Mouse (Mus musculus): ENCODE measurements around the gene Fgf14. TPM values are rescaled to one million over a fixed set of nuclear protein-coding genes. Genes with fewer than 3 reads are reported as not detected.
A peak's percentile ranks its signal among the peaks of the same experiment; 100 is the strongest.
"Not testable (repeated sequence)": the region's sequence is repeated elsewhere in the genome, so short reads cannot be mapped to it uniquely, and the experiment has no call there.

Fgf14 gene
- polyA plus RNA-seq, 1 experiment from 2014 or later, result 1.2 TPM

DNA sequence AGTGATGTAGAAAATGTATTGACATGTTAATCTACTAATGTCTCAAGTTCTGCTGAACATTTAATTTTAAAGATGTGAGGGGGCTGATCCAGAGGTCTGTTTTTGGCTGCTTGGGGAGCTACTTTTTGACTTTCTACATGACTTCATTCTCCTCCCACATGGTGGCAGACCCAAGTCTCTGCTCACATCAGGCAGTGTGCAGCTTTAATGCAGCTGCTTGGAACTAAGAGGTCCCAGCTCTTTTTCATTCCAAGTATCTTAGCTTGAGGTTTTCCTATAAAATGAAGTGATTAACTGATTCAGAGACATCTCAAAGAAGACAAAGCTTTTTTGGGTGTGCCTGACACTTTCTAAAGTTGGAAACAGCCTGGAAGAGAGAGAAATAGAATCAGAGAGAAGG lies 232.1 kb downstream of the Fgf14 start:
- no peaks in the 10 kb centered on the region for H3K36me3 ChIP-seq (ENCODE audit: control insufficient read depth, insufficient read depth, low read length)
- no peak overlapping the region for H3K4me2 ChIP-seq (replicated peaks; ENCODE audit: low read depth, low read length)
- ATAC-seq (ENCODE audit: insufficient number of reproducible peaks, insufficient read depth, low FRiP score, low read depth), result no peak
- no peak overlapping the region for H3K27ac ChIP-seq (ENCODE audit: low read length)
- no peak overlapping the region for H3K9ac ChIP-seq (replicated peaks; ENCODE audit: low read depth, low read length)
- H3K4me1 ChIP-seq (ENCODE audit: control insufficient read depth, insufficient read depth, low read length), result no peaks in the 10 kb centered on the region
- no peaks in the 10 kb centered on the region for H3K27me3 ChIP-seq (ENCODE audit: control insufficient read depth, insufficient read depth, low read length)
- H3K4me3 ChIP-seq (ENCODE audit: low read depth, low read length), result no peak overlapping the region
- H3K9me3 ChIP-seq (ENCODE audit: control insufficient read depth, low read depth, low read length), result no peaks in the 10 kb centered on the region

- not testable (repeated sequence) for H3K27ac ChIP-seq (ENCODE audit: low read length); H3K4me2 ChIP-seq (replicated peaks; ENCODE audit: low read depth, low read length); H3K36me3 ChIP-seq (ENCODE audit: control insufficient read depth, insufficient read depth, low read length); H3K27me3 ChIP-seq (ENCODE audit: control insufficient read depth, insufficient read depth, low read length); H3K9ac ChIP-seq (replicated peaks; ENCODE audit: low read depth, low read length); H3K4me1 ChIP-seq (ENCODE audit: control insufficient read depth, insufficient read depth, low read length); H3K9me3 ChIP-seq (ENCODE audit: control insufficient read depth, low read depth, low read length); H3K4me3 ChIP-seq (ENCODE audit: low read depth, low read length)
- peak; percentile 80 for ATAC-seq (ENCODE audit: insufficient number of reproducible peaks, insufficient read depth, low FRiP score, low read depth)
- 27% methylated on average over 3 of the region's 3 CpGs for WGBS
These were observed 237.6 kb downstream of the Fgf14 start for GRCm38 (mm10) chr14:124439298-124439697.

DNA sequence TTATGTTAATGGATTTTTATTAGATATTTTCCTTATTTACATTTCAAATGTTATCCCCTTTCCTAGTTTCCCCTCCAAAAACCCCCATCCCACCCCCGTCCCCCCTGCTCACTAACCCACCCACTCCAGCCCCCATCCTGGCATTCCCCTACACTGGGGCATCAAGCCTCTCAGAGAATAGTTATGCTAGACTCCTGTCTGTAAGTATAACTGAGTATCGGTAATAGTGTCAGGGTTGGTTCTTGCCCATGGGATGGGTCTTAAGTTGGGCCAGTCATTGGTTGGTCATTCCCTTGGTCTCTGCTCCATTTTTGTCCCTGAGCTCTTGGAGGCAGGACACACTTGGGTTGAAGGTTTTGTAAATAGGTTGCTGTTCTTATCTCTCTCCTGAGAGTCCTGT lies 265.0 kb downstream of the Fgf14 start:
- Histone ChIP-seq H3K36me3 (ENCODE audit: control insufficient read depth, insufficient read depth, low read length) (no peaks in the 10 kb centered on the region), H3K9ac (replicated peaks; ENCODE audit: low read depth, low read length) (no peak overlapping the region), H3K27ac (ENCODE audit: low read length) (no peak overlapping the region), H3K4me3 (ENCODE audit: low read depth, low read length) (no peak overlapping the region), H3K27me3 (ENCODE audit: control insufficient read depth, insufficient read depth, low read length) (no peaks in the 10 kb centered on the region), H3K4me1 (ENCODE audit: control insufficient read depth, insufficient read depth, low read length) (no peaks in the 10 kb centered on the region), H3K4me2 (replicated peaks; ENCODE audit: low read depth, low read length) (no peak overlapping the region), H3K9me3 (ENCODE audit: control insufficient read depth, low read depth, low read length) (no peaks in the 10 kb centered on the region)
- 70% methylated on average over 2 of the region's 2 CpGs for WGBS
- no peak for ATAC-seq (ENCODE audit: insufficient number of reproducible peaks, insufficient read depth, low FRiP score, low read depth)

- 0% methylated on average over 1 of the region's 1 CpGs for WGBS
- Histone ChIP-seq H3K4me3 (ENCODE audit: low read depth, low read length) (no peak overlapping the region), H3K27ac (ENCODE audit: low read length) (no peak overlapping the region), H3K27me3 (ENCODE audit: control insufficient read depth, insufficient read depth, low read length) (no peaks in the 10 kb centered on the region), H3K9ac (replicated peaks; ENCODE audit: low read depth, low read length) (no peak overlapping the region), H3K9me3 (ENCODE audit: control insufficient read depth, low read depth, low read length) (no peaks in the 10 kb centered on the region), H3K36me3 (ENCODE audit: control insufficient read depth, insufficient read depth, low read length) (no peaks in the 10 kb centered on the region), H3K4me1 (ENCODE audit: control insufficient read depth, insufficient read depth, low read length) (no peaks in the 10 kb centered on the region), H3K4me2 (replicated peaks; ENCODE audit: low read depth, low read length) (no peak overlapping the region)
- no peak for ATAC-seq (ENCODE audit: insufficient number of reproducible peaks, insufficient read depth, low FRiP score, low read depth)
These were observed 266.0 kb downstream of the Fgf14 start for GRCm38 (mm10) chr14:124410945-124411344.

DNA sequence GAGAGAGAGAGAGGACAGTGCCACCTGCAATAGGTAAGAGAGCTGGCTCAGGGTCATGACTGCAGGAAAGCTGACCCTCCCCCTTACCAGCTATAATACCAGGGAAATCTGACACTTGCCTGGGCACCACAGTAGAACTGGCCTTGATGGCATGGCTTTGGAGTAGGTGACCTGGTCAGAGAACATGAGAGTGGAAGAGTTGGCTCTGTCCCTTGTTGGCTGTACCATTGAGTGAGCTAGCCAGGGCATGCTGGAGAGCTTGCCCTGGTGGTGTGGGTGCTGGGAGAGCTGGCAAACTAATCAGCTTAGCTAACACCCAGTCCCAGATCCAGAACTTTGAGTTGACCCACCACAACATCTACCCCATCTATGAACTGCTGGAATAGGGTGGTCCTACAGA lies 348.5 kb downstream of the Fgf14 start:
- Histone ChIP-seq H3K27me3 (ENCODE audit: control insufficient read depth, insufficient read depth, low read length) (no peaks in the 10 kb centered on the region), H3K4me2 (replicated peaks; ENCODE audit: low read depth, low read length) (no peak overlapping the region), H3K4me3 (ENCODE audit: low read depth, low read length) (no peak overlapping the region), H3K4me1 (ENCODE audit: control insufficient read depth, insufficient read depth, low read length) (no peaks in the 10 kb centered on the region), H3K27ac (ENCODE audit: low read length) (no peak overlapping the region), H3K9me3 (ENCODE audit: control insufficient read depth, low read depth, low read length) (no peaks in the 10 kb centered on the region), H3K9ac (replicated peaks; ENCODE audit: low read depth, low read length) (no peak overlapping the region), H3K36me3 (ENCODE audit: control insufficient read depth, insufficient read depth, low read length) (no peaks in the 10 kb centered on the region)
- ATAC-seq (ENCODE audit: insufficient number of reproducible peaks, insufficient read depth, low FRiP score, low read depth), result no peak

DNA sequence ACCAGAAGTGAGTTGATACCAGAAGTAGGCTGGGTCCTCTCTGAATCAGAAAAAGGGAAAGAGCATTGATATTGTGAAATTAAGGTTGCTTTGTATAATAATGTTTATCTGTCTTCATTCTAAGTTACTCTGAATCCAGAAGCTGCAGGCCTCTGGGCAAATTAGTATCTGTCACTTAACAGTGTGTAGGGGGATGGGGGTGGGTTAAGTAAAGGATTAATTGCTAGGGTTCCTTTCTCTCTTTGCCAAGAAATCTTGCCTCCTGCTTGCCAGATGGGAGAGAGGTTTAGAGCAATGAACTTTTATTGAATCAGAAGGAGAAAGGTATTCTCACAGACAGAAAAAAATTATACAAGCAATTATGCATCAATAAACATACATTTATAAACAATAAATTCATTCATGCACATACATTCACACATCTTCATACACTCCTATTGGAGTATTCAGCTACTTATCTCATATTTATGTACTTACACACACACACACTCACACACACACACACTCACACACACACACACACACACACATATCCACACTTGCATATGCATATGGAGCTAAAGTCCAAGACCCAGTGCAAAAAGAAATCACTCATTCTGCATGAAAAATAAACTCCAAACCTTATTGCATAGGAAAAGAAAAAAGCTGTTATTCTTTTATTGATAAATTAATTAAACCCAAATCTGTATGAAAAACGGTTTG lies 357.8 kb downstream of the Fgf14 start:
- 64% methylated on average over 1 of the region's 1 CpGs for WGBS
- Histone ChIP-seq H3K9ac (replicated peaks; ENCODE audit: low read depth, low read length) (no peak overlapping the region), H3K4me2 (replicated peaks; ENCODE audit: low read depth, low read length) (no peak overlapping the region), H3K36me3 (ENCODE audit: control insufficient read depth, insufficient read depth, low read length) (no peaks in the 10 kb centered on the region), H3K27me3 (ENCODE audit: control insufficient read depth, insufficient read depth, low read length) (no peaks in the 10 kb centered on the region), H3K9me3 (ENCODE audit: control insufficient read depth, low read depth, low read length) (no peaks in the 10 kb centered on the region), H3K4me1 (ENCODE audit: control insufficient read depth, insufficient read depth, low read length) (no peaks in the 10 kb centered on the region), H3K27ac (ENCODE audit: low read length) (no peak overlapping the region), H3K4me3 (ENCODE audit: low read depth, low read length) (no peak overlapping the region)
- no peak for ATAC-seq (ENCODE audit: insufficient number of reproducible peaks, insufficient read depth, low FRiP score, low read depth)

DNA sequence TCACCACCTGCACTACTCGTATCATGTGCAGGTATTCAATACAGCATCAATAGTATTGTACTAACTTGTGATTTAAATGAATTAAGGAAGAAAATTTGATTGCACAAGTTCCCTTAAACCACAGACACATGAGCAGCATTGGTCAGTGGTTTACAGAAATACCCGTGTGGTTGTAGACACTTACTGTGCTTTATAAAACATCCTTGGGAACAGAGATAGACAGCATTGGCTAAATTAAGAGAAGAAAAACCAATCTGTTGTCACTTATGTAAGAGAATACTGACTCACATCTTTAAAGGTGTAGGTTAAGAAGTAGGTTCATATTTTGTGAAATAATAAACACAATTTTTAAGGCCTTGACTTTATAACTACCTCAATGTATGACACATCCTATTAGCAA lies 361.4 kb downstream of the Fgf14 start:
- Histone ChIP-seq H3K9ac (replicated peaks; ENCODE audit: low read depth, low read length) (no peak overlapping the region), H3K27me3 (ENCODE audit: control insufficient read depth, insufficient read depth, low read length) (no peaks in the 10 kb centered on the region), H3K4me3 (ENCODE audit: low read depth, low read length) (no peak overlapping the region), H3K27ac (ENCODE audit: low read length) (no peak overlapping the region), H3K4me1 (ENCODE audit: control insufficient read depth, insufficient read depth, low read length) (no peaks in the 10 kb centered on the region), H3K9me3 (ENCODE audit: control insufficient read depth, low read depth, low read length) (no peaks in the 10 kb centered on the region), H3K4me2 (replicated peaks; ENCODE audit: low read depth, low read length) (no peak overlapping the region), H3K36me3 (ENCODE audit: control insufficient read depth, insufficient read depth, low read length) (no peaks in the 10 kb centered on the region)
- no peak for ATAC-seq (ENCODE audit: insufficient number of reproducible peaks, insufficient read depth, low FRiP score, low read depth)
- 71% methylated on average over 2 of the region's 2 CpGs for WGBS

- Histone ChIP-seq H3K9ac (replicated peaks; ENCODE audit: low read depth, low read length) (no peak overlapping the region), H3K36me3 (ENCODE audit: control insufficient read depth, insufficient read depth, low read length) (no peaks in the 10 kb centered on the region), H3K4me3 (ENCODE audit: low read depth, low read length) (no peak overlapping the region), H3K4me2 (replicated peaks; ENCODE audit: low read depth, low read length) (no peak overlapping the region), H3K27ac (ENCODE audit: low read length) (no peak overlapping the region), H3K27me3 (ENCODE audit: control insufficient read depth, insufficient read depth, low read length) (no peaks in the 10 kb centered on the region), H3K4me1 (ENCODE audit: control insufficient read depth, insufficient read depth, low read length) (no peaks in the 10 kb centered on the region), H3K9me3 (ENCODE audit: control insufficient read depth, low read depth, low read length) (no peaks in the 10 kb centered on the region)
- no peak for ATAC-seq (ENCODE audit: insufficient number of reproducible peaks, insufficient read depth, low FRiP score, low read depth)
These were observed 389.9 kb downstream of the Fgf14 start for GRCm38 (mm10) chr14:124287027-124287426.

- ATAC-seq (ENCODE audit: insufficient number of reproducible peaks, insufficient read depth, low FRiP score, low read depth), result no peak
- no peak overlapping the region for H3K9ac ChIP-seq (replicated peaks; ENCODE audit: low read depth, low read length)
These were observed 398.5 kb downstream of the Fgf14 start for GRCm38 (mm10) chr14:124278384-124278944.

More at GRCm38 (mm10) chr14:124278384-124278944, 398.5 kb downstream of the Fgf14 start:
- Histone ChIP-seq H3K36me3 (ENCODE audit: control insufficient read depth, insufficient read depth, low read length) (no peaks in the 10 kb centered on the region), H3K27ac (ENCODE audit: low read length) (no peak overlapping the region), H3K9me3 (ENCODE audit: control insufficient read depth, low read depth, low read length) (no peaks in the 10 kb centered on the region), H3K27me3 (ENCODE audit: control insufficient read depth, insufficient read depth, low read length) (no peaks in the 10 kb centered on the region), H3K4me1 (ENCODE audit: control insufficient read depth, insufficient read depth, low read length) (no peaks in the 10 kb centered on the region), H3K4me2 (replicated peaks; ENCODE audit: low read depth, low read length) (no peak overlapping the region), H3K4me3 (ENCODE audit: low read depth, low read length) (no peak overlapping the region)
